Mouse (Mus musculus) adrenal gland (tissue): ENCODE measurements around the gene Irf3.

Experiments
- microRNA-seq, 2 experiments: library from miRNA; unstranded; fragments of <30 nt; microRNA quantifications; one replicate each; pipeline ENCODE4; 2019

Irf3 gene

Small RNAs within 50 kb of the gene (microRNA-seq; reads per million reads assigned to microRNA genes)
- 0.46 to 0.49 reads per million in 2 experiments for gene Mir7054
